Mouse (Mus musculus) right cerebral cortex, postnatal 36 days (tissue): ENCODE results near the gene Raph1.

Source experiments
- DNase-seq, 2 experiments: peaks; one replicate each; pipeline ENCODE4 v3.0.0; 2022; ENCODE audit warnings: low spot score in 2 of 2, mixed read lengths in 1 of 2

The Raph1 gene

DNA sequence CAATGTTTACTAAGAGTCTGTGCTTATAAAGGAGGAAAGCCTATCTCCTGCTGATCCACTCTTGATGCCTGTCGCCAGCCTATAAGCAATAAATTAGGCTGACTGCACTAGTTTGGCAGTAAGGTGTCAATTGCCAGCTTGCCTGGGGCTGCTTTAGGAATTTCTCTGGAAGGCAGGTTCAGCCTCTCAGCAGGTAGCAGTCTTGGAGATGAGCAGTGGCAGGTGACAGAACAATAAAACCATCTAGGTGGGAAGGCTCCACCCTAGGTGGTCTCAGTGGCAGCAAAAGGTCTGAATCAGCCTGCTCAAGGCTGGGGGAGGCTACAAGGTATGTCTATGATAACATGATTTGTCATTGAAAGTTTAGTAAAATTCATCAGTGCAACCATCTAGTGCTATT is 134.4 kb downstream of the Raph1 start:
- no peak for DNase-seq
